Mouse (Mus musculus): Measurements from ENCODE around the gene Gm47995. TPM values are rescaled to one million over a fixed set of nuclear protein-coding genes. Genes with fewer than 3 reads are reported as not detected.
A peak's percentile ranks its signal among the peaks of the same experiment; 100 is the strongest.
"Not testable (repeated sequence)": the region's sequence is repeated elsewhere in the genome, so short reads cannot be mapped to it uniquely, and the experiment has no call there.

Gene Gm47995
- total RNA-seq, 2 experiments from 2014 or later = not detected

- ATAC-seq (replicated peaks; ENCODE audit: poor library complexity, severe bottlenecking) = not testable (repeated sequence)
Measured at GRCm38 (mm10) chr1:151182266-151182665, 16.0 kb upstream of the Gm47995 start, which contains the start of gene Gm47985. Gene Gm47985 (plus strand): TSS chr1:151182537.

DNA sequence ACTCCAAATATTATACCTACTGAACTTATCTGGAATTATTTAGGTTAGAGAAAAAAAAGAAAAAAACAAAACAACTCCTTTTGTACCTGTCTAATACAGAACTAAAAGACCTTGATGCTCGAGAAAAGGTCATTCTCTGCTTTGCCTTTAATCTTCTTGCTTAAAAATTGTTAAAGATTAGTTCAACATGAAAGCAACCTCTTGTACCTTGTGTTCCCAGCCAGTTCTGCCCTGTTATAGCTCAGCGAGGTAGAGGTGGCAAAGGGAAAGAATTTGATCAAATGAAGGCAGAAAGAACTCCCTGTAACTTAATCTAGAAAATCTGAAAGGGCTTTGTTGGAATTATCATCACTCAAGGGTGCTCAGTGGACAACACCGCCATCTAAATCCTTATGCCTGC, 12.1 kb upstream of the Gm47995 start:
- not testable (repeated sequence) for ATAC-seq (replicated peaks; ENCODE audit: poor library complexity, severe bottlenecking)

DNA sequence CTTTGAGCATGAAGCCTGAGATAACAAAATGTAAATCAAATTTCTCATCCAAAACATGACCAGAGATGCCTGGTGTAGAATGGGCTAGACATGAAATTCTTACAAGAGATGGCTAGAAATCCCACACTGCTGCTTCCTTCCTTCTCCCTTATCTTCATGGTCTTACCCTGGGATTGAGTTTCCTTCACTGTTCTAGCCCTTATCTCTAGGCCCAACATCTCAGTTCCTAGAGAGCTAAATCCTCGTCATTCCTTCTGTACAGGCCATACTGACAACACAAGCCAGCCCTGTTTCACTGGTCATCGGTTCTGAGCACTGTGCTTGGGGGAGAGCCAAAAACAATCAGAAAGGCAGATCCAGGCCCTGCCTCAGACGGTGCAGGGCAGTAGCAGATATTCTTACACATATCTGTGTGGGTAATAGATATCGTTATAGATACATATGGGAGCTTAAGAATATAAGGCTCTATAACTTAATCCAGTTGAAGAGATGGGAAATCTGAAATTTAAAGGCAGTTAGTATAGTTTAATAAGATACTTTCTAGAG, 11.3 kb upstream of the Gm47995 start:
- not testable (repeated sequence) for ATAC-seq (replicated peaks; ENCODE audit: poor library complexity, severe bottlenecking)

GRCm38 (mm10) chr1:151188469-151188868, 9.8 kb upstream of the Gm47995 start:
- ATAC-seq (replicated peaks; ENCODE audit: poor library complexity, severe bottlenecking) = no peak

- peak; percentile 53; the same call in 1 of the 2 replicates for ATAC-seq (replicated peaks; ENCODE audit: poor library complexity, severe bottlenecking)
Measured at GRCm38 (mm10) chr1:151192075-151192474, 6.2 kb upstream of the Gm47995 start, which contains the start of gene Gm8947. Gene Gm8947 (plus strand): TSS chr1:151192376.

- ATAC-seq (replicated peaks; ENCODE audit: poor library complexity, severe bottlenecking) = not testable (repeated sequence)
Measured at GRCm38 (mm10) chr1:151192739-151193138, 5.5 kb upstream of the Gm47995 start.

DNA sequence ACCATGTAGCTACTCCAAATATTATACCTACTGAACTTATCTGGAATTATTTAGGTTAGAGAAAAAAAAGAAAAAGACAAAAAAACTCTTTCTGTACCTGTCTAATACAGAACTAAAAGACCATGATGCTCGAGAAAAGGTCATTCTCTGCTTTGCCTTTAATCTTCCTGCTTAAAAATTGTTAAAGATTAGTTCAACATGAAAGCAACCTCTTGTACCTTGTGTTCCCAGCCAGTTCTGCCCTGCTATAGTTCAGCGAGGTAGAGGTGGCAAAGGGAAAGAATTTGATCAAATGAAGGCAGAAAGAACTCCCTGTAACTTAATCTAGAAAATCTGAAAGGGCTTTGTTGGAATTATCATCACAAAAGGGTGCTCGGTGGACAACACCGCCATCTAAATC, 2.3 kb upstream of the Gm47995 start:
- ATAC-seq (replicated peaks; ENCODE audit: poor library complexity, severe bottlenecking) = not testable (repeated sequence)

GRCm38 (mm10) chr1:151196690-151197089, 1.6 kb upstream of the Gm47995 start:
- not testable (repeated sequence) for ATAC-seq (replicated peaks; ENCODE audit: poor library complexity, severe bottlenecking)

DNA sequence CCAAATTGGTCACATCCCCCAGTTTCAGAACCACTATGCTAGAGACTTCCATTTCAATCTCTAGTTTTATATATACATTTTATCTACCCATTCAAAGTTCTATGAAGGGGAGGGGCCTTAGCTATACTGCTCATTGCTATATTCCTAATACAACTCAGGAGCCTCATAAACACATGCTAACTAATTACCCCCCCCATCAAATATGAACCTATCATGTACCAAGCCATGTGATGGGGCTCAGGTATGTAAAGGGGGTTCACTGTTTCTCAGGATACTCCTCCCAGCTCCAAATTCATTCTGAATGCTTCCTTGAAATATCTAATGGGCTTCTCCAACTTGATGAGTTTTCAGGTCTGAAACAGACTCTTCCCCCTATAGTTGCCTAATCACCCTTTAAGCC, 2.4 kb downstream of the Gm47995 start:
- not testable (repeated sequence) for ATAC-seq (replicated peaks; ENCODE audit: poor library complexity, severe bottlenecking)

GRCm38 (mm10) chr1:151202771-151203170, 4.5 kb downstream of the Gm47995 start:
- not testable (repeated sequence) for ATAC-seq (replicated peaks; ENCODE audit: poor library complexity, severe bottlenecking)

DNA sequence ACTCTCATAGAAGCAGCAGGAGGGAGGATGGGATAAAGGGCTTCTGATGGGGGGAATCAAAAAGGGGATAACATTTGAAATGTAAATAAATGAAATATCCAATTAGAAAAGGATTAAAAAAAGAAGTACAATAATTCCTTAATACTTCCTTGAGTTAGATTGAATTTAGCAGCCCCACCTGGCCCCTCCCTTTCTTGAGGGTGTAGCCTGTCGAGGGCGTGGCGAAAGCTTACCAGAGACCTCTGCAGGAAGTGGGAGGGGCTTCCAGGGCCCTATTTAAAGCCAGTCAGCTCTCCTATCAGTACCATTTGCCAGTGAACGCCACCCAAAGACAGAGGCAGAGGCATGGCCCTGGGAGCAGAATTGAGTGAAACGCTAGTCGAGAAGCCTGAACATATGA, 5.6 kb downstream of the Gm47995 start, which contains the start of gene 3110040M04Rik:
Gene 3110040M04Rik, plus strand, starts transcription at position 304 of the 400 bp plus-strand sequence.
- not testable (repeated sequence) for ATAC-seq (replicated peaks; ENCODE audit: poor library complexity, severe bottlenecking)

GRCm38 (mm10) chr1:151208493-151208892, 10.2 kb downstream of the Gm47995 start:
- ATAC-seq (replicated peaks; ENCODE audit: poor library complexity, severe bottlenecking) = not testable (repeated sequence)

DNA sequence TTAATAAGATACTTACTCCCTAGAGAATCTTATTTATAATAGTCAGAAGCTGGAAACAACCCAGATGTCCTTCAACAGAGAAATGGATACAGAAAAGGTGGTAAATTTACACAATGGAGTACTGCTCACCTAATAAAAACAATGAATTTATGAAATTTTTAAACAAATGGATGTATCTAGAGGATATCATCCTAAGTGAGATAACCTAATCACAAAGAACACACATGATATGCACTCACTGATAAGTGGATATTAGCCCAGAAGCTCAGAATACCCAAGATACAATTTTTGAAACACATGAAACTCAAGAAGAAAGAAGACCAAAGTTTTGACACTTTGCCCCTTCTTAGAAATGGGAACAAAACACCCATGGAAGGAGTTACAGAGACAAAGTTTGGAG, 10.7 kb downstream of the Gm47995 start:
- not testable (repeated sequence) for ATAC-seq (replicated peaks; ENCODE audit: poor library complexity, severe bottlenecking)

GRCm38 (mm10) chr1:151209824-151210355, 11.6 kb downstream of the Gm47995 start, which contains the start of gene Gm47996:
Gene Gm47996 (plus strand): TSS chr1:151210131.
- ATAC-seq (replicated peaks; ENCODE audit: poor library complexity, severe bottlenecking) = not testable (repeated sequence)

GRCm38 (mm10) chr1:151211666-151212065, 13.4 kb downstream of the Gm47995 start:
- not testable (repeated sequence) for ATAC-seq (replicated peaks; ENCODE audit: poor library complexity, severe bottlenecking)

DNA sequence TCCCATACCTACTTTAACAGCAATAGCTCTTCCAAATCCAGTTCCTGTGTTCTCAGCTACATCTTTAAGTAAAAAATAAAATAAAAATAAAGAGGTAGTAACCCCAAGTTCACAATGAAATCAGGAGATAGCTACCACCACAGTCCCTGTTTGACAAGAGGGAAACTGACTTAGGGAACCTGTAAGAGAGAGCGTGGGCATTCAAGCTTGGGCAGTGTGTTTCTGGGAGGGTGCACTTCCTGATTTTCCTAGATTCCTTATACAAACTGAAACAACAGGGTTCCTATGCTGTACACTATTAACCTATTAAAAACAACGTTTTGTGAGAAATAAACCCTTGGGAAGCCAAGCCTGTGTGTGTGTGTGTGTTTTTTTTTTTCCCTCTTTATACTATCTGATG, 16.6 kb downstream of the Gm47995 start:
- peak; percentile 82 for ATAC-seq (replicated peaks; ENCODE audit: poor library complexity, severe bottlenecking)

GRCm38 (mm10) chr1:151215985-151216384, 17.7 kb downstream of the Gm47995 start:
- ATAC-seq (replicated peaks; ENCODE audit: poor library complexity, severe bottlenecking) = no peak

GRCm38 (mm10) chr1:151216417-151216816, 18.2 kb downstream of the Gm47995 start:
- ATAC-seq (replicated peaks; ENCODE audit: poor library complexity, severe bottlenecking) = no peak

DNA sequence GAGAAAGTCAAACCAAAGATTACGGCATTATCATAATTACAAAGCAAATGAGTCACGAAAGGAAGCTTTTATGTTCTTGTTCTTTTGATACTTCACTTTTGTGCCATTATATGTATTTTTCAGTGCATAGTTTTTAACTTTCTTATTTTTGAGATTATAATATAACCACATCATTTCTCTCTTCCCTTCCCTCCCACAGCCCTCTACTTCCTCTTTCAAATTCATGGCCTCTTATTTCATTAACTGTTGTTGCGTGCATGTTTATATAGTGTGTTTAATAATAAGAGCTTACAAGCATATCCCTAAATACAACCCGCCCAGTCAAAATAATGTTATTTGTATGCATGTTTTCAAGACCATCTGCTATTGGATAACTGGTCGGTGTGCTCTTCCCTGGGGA, 20.8 kb downstream of the Gm47995 start:
- peak; percentile 45 for ATAC-seq (replicated peaks; ENCODE audit: poor library complexity, severe bottlenecking)

DNA sequence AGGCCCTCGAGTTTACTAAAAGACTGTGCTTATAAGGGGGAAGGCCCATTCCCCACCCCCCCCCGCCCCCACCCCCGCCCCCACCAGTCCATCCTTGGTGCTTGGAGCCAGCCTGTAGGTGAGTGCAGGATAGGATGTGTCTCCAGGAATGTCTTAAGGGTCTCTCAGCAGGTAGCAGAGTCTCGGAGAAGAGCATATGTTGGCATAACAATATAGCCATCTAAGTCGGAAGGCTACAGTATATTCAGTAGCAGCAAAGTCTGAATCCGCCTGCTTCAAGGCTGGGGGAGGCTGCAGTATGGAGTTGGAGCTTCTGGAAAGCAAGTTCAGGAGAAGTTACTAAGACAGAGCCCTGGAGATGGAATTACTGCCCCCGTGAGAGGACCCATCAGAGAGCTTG, 21.9 kb downstream of the Gm47995 start:
- ATAC-seq (replicated peaks; ENCODE audit: poor library complexity, severe bottlenecking) = no peak

DNA sequence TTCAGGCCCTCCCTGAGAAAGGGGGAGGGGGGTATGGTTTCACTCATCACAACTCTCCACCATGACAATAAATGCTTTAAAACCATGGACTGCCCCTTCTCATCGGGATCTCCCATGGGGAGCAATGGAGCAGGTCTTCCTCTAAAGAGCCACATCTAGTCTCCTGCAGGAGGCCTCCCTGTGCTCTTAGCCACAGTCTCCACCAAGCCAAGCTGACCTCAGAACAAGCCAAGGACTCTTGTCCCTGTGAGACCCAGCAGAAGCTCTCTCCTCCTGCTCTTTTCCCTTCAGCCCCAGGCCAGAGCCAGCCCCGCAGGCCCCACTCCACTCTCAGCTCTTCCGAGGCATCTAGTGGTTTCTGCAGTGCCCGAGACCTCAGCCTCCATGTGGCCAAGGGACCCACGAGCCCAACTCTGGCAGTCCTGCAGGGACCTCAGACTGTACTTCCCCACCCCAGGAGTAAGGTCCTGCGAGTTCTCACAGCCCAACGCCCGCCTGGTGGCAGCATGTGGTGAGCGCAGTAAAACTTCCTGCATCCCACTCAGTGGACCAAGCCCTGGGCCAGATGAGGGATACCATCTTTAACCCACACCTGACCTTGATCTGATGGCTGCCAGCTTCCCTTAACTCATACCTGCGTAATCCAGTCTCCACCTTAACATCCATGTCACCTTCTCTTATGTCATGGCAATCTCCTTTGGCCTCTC, 24.5 kb downstream of the Gm47995 start:
- 0 out of 2 replicates have a peak, but pooled peaks have one; percentile 50 for ATAC-seq (replicated peaks; ENCODE audit: poor library complexity, severe bottlenecking)

All from granulocyte monocyte progenitor cell, adult 5-6 weeks (primary cell).